Mouse (Mus musculus): Measurements from ENCODE around the gene Grm8. TPM values are rescaled to one million over a fixed set of nuclear protein-coding genes. Genes with fewer than 3 reads are reported as not detected.

The Grm8 gene
- polyA plus RNA-seq, 1 experiment from 2014 or later, result not detected

- Histone ChIP-seq H3K36me3 (ENCODE audit: inconsistent target) (no peaks in the 10 kb centered on the region), H3K79me2 (ENCODE audit: inconsistent target) (no peaks in the 10 kb centered on the region), H3K27ac (no peak overlapping the region), H3K4me3 (ENCODE audit: inconsistent target) (no peak overlapping the region)
- 0% methylated on average over 3 of the region's 3 CpGs for WGBS (ENCODE audit: missing documents)
Measured at GRCm38 (mm10) chr6:28100001-28100400, 35.0 kb downstream of the Grm8 start.

- Histone ChIP-seq H3K27ac (no peak overlapping the region), H3K4me3 (ENCODE audit: inconsistent target) (no peak overlapping the region), H3K36me3 (ENCODE audit: inconsistent target) (no peaks in the 10 kb centered on the region), H3K79me2 (ENCODE audit: inconsistent target) (no peaks in the 10 kb centered on the region)
- 89% methylated on average over 6 of the region's 6 CpGs for WGBS (ENCODE audit: missing documents)
Measured at GRCm38 (mm10) chr6:28092511-28092910, 42.5 kb downstream of the Grm8 start.

- Histone ChIP-seq H3K36me3 (ENCODE audit: inconsistent target) (no peaks in the 10 kb centered on the region), H3K79me2 (ENCODE audit: inconsistent target) (no peaks in the 10 kb centered on the region), H3K27ac (no peak overlapping the region), H3K4me3 (ENCODE audit: inconsistent target) (no peak overlapping the region)
- 94% methylated on average over 3 of the region's 3 CpGs for WGBS (ENCODE audit: missing documents)
Measured at GRCm38 (mm10) chr6:28091836-28092235, 43.1 kb downstream of the Grm8 start.

GRCm38 (mm10) chr6:28090981-28091380 lies 44.0 kb downstream of the Grm8 start:
- Histone ChIP-seq H3K36me3 (ENCODE audit: inconsistent target) (no peaks in the 10 kb centered on the region), H3K27ac (no peak overlapping the region), H3K4me3 (ENCODE audit: inconsistent target) (no peak overlapping the region), H3K79me2 (ENCODE audit: inconsistent target) (no peaks in the 10 kb centered on the region)

GRCm38 (mm10) chr6:28075534-28075933 lies 59.4 kb downstream of the Grm8 start:
- Histone ChIP-seq H3K79me2 (ENCODE audit: inconsistent target) (no peaks in the 10 kb centered on the region), H3K4me3 (ENCODE audit: inconsistent target) (no peak overlapping the region), H3K36me3 (ENCODE audit: inconsistent target) (no peaks in the 10 kb centered on the region), H3K27ac (no peak overlapping the region)
- WGBS (ENCODE audit: missing documents), result 93% methylated on average over 3 of the region's 3 CpGs

GRCm38 (mm10) chr6:28074470-28074869 lies 60.5 kb downstream of the Grm8 start:
- 74% methylated on average over 3 of the region's 3 CpGs for WGBS (ENCODE audit: missing documents)
- no peaks in the 10 kb centered on the region for H3K79me2 ChIP-seq (ENCODE audit: inconsistent target)
- no peaks in the 10 kb centered on the region for H3K36me3 ChIP-seq (ENCODE audit: inconsistent target)
- no peak overlapping the region for H3K4me3 ChIP-seq (ENCODE audit: inconsistent target)
- H3K27ac ChIP-seq, result no peak overlapping the region

- H3K27ac ChIP-seq, result no peak overlapping the region
- H3K79me2 ChIP-seq (ENCODE audit: inconsistent target), result no peaks in the 10 kb centered on the region
- H3K4me3 ChIP-seq (ENCODE audit: inconsistent target), result no peak overlapping the region
- no peaks in the 10 kb centered on the region for H3K36me3 ChIP-seq (ENCODE audit: inconsistent target)
- WGBS (ENCODE audit: missing documents), result 77% methylated on average over 2 of the region's 2 CpGs
Measured at GRCm38 (mm10) chr6:28051966-28052365, 83.0 kb downstream of the Grm8 start.

- H3K4me3 ChIP-seq (ENCODE audit: inconsistent target), result no peak overlapping the region
- H3K27ac ChIP-seq, result no peak overlapping the region
- H3K36me3 ChIP-seq (ENCODE audit: inconsistent target), result no peaks in the 10 kb centered on the region
- 100% methylated on average over 3 of the region's 3 CpGs for WGBS (ENCODE audit: missing documents)
- H3K79me2 ChIP-seq (ENCODE audit: inconsistent target), result no peaks in the 10 kb centered on the region
Measured at GRCm38 (mm10) chr6:28042339-28042738, 92.6 kb downstream of the Grm8 start.

- Histone ChIP-seq H3K79me2 (ENCODE audit: inconsistent target) (no peaks in the 10 kb centered on the region), H3K4me3 (ENCODE audit: inconsistent target) (no peak overlapping the region), H3K36me3 (ENCODE audit: inconsistent target) (no peaks in the 10 kb centered on the region), H3K27ac (no peak overlapping the region)
- WGBS (ENCODE audit: missing documents), result 73% methylated on average over 1 of the region's 1 CpGs
Measured at GRCm38 (mm10) chr6:28040815-28041214, 94.2 kb downstream of the Grm8 start.

GRCm38 (mm10) chr6:28032006-28032405 lies 103.0 kb downstream of the Grm8 start:
- Histone ChIP-seq H3K36me3 (ENCODE audit: inconsistent target) (no peaks in the 10 kb centered on the region), H3K27ac (no peak overlapping the region), H3K4me3 (ENCODE audit: inconsistent target) (no peak overlapping the region), H3K79me2 (ENCODE audit: inconsistent target) (no peaks in the 10 kb centered on the region)
- 92% methylated on average over 4 of the region's 4 CpGs for WGBS (ENCODE audit: missing documents)

GRCm38 (mm10) chr6:28017653-28018052 lies 117.3 kb downstream of the Grm8 start:
- H3K27ac ChIP-seq, result no peak overlapping the region
- WGBS (ENCODE audit: missing documents), result 87% methylated on average over 1 of the region's 1 CpGs
- H3K4me3 ChIP-seq (ENCODE audit: inconsistent target), result no peak overlapping the region
- H3K36me3 ChIP-seq (ENCODE audit: inconsistent target), result no peaks in the 10 kb centered on the region
- H3K79me2 ChIP-seq (ENCODE audit: inconsistent target), result no peaks in the 10 kb centered on the region

GRCm38 (mm10) chr6:28007001-28007400 lies 128.0 kb downstream of the Grm8 start:
- Histone ChIP-seq H3K4me3 (ENCODE audit: inconsistent target) (no peak overlapping the region), H3K79me2 (ENCODE audit: inconsistent target) (no peaks in the 10 kb centered on the region), H3K27ac (no peak overlapping the region), H3K36me3 (ENCODE audit: inconsistent target) (no peaks in the 10 kb centered on the region)
- WGBS (ENCODE audit: missing documents), result 93% methylated on average over 3 of the region's 3 CpGs

GRCm38 (mm10) chr6:27997250-27997649 lies 137.7 kb downstream of the Grm8 start:
- 92% methylated on average over 2 of the region's 2 CpGs for whole genome bisulfite sequencing (ENCODE audit: missing documents)
- H3K79me2 ChIP-seq (ENCODE audit: inconsistent target), result no peaks in the 10 kb centered on the region

GRCm38 (mm10) chr6:27991241-27991640 lies 143.7 kb downstream of the Grm8 start:
- Histone ChIP-seq H3K36me3 (ENCODE audit: inconsistent target) (no peaks in the 10 kb centered on the region), H3K27ac (no peak overlapping the region), H3K4me3 (ENCODE audit: inconsistent target) (no peak overlapping the region), H3K79me2 (ENCODE audit: inconsistent target) (no peaks in the 10 kb centered on the region)
- WGBS (ENCODE audit: missing documents), result 90% methylated on average over 4 of the region's 4 CpGs

More at GRCm38 (mm10) chr6:27997250-27997649, 137.7 kb downstream of the Grm8 start:
- H3K27ac ChIP-seq, result no peak overlapping the region
- H3K36me3 ChIP-seq (ENCODE audit: inconsistent target), result no peaks in the 10 kb centered on the region
- H3K4me3 ChIP-seq (ENCODE audit: inconsistent target), result no peak overlapping the region

- Histone ChIP-seq H3K4me3 (ENCODE audit: inconsistent target) (no peak overlapping the region), H3K36me3 (ENCODE audit: inconsistent target) (no peaks in the 10 kb centered on the region), H3K27ac (no peak overlapping the region), H3K79me2 (ENCODE audit: inconsistent target) (no peaks in the 10 kb centered on the region)
- WGBS (ENCODE audit: missing documents), result 93% methylated on average over 3 of the region's 3 CpGs
Measured at GRCm38 (mm10) chr6:27982598-27982997, 152.4 kb downstream of the Grm8 start.

- no peaks in the 10 kb centered on the region for H3K36me3 ChIP-seq (ENCODE audit: inconsistent target)
- H3K4me3 ChIP-seq (ENCODE audit: inconsistent target), result no peak overlapping the region
- H3K27ac ChIP-seq, result no peak overlapping the region
- 27% methylated on average over 1 of the region's 1 CpGs for WGBS (ENCODE audit: missing documents)
- no peaks in the 10 kb centered on the region for H3K79me2 ChIP-seq (ENCODE audit: inconsistent target)
Measured at GRCm38 (mm10) chr6:27982021-27982420, 153.0 kb downstream of the Grm8 start.

Data from macrophage (primary cell).